Mouse (Mus musculus) T-helper 17 cell (primary cell): ENCODE results near the gene Slc16a6.

Source experiments
- in situ Hi-C, 2 experiments: fragments of 300-600 bp; cut with MboI, MseI; formaldehyde crosslinking; loops; 1 replicate in 1 of 2; 2 replicates in 1 of 2; pipeline ENCODE4 v1.15.1; 2025; ENCODE audit warnings: high pct_unique_total_duplicates in 2 of 2

The Slc16a6 gene

DNA sequence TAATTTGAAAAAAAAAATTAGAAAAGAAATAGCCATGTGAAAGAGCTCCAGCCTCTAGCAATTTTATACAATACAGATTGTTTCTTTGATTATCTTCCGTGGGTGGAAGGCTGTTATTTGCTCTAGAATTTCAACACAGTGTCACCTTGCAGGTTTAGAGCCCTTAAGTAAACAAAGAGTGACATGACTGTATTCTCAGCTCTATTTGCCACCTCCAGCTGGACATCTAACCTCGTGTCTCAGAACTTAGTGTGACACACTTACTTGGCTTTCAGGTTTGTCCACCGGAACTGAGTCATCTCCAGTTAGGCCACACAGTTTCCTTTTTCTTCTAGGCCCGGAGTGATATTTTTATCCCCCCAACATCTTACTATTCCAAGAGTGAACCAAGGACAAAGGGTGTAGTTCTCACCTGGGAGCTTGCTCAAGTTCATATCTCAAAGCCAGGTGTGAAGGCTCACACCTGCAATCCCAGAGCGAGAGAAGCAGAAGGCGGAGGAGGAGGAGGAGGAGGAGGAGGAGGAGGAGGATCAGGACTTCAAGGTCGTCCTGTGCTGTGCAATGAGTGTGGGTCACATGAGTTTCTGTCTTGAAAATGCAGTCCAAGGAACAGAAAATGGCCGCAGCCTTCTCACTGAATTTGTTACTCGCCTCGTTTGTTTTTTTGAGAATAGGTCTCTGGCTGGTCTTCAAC, 14.7 kb upstream of the Slc16a6 start:
- in situ Hi-C loops, result no loop called here

DNA sequence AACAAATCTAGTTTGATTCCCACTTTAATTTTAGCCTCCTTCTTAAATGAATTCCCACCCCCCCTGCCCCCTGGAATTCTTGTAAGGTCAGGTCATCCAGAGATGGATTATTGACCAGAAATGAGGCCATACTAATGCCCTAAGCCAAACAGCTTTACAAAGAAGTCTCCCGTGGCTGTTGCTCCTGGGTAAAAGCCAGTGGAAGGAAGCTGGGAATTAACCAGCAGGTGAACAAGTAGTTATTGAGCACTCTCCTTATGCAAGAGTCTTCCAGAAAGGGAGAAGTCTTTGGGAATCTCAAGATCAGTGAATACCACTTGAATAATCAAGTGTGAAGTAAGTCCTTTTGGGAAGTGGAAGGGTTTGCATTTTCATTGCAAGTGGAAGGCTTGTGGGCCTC, 13.7 kb upstream of the Slc16a6 start:
- in situ Hi-C loops, result no loop called here

DNA sequence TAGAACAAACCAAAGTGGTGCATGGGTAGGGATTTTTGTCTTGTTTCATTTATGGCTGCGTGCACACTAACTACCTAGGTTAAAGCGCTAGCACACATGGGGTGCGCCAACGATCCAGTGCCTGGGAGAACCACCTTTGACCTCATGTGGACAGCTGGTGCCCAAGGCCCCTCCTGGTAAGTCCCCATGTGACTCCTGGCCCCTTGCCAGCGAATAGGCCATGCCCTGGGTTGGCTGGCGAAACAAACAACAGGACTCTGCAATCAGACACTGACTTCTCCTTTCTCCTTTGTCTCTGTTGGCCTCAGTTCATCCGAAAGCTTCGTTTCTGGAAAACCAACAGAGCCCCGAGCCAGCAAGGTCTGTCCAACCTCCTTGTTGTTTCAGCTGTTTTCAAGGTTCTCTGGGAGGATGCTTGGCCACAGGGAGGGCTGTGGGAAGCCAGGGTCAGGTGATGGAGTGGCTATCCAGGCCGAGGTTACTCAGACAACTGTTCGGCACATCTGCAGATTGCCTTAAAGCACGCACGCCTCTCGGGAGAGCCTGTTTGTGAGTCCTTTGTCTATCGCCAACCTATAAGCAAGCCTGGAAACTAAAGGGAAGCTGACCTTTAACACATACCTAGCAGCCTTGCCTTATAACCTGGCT, 12.1 kb upstream of the Slc16a6 start:
- in situ Hi-C loops, result no loop called here

DNA sequence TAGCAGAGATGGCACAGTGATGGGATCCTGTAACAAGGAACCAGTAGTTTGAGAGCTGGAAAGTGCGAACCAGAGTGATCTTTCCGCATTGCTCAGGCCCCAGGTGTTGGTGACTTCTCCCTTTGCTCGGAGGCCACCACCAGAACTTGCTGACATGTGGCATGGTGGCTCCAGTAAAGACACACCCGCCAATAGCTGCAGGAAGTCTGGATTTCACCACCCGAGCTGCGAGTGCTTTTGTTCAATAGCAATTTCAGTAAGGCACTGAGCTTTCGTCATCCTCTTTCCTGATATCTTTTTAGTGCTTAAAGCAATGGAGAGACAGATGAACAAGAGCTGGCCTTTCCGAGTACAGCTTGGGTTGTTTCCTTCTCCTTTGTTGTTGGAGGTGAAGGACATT, 7.0 kb upstream of the Slc16a6 start:
- in situ Hi-C loops, result no loop called here

DNA sequence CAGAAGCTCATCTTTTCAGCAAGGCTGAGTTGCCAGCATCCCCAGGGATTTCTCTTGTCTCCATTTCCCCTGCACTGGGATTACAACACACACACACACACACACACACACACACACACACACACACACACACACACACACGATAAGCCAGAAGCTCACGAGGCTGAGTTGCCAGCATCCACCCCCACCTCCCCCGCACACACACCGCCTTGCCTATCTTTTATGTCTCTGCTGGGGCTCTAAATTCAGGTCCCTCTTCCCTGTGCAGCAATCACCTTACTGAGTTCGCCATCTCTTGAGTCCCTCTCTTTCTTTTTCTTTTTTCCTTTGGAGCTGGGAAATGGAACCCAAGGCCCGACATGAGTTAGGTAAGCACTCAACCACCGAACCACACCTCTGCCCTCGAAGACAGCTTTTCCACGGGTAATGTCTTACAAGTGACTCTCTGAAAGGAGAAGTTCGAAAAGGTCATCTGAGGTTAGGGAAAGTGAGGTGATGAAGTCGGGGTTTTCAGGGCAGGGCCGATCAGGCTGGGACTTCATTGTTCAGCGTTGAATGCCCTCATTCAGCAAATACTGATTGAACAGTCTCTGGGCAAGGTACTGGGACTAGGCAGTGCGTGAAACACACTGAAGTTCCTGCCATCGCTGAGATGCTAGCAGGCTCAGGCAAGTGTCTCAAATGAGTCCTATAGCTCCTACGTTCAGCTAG, 6.3 kb upstream of the Slc16a6 start:
- in situ Hi-C loops, result loop anchor here in 1 of 2 experiments (10.0 kb wide), 1 partner anchor 855 kb away; the partner anchor contains the start of gene Abca5

DNA sequence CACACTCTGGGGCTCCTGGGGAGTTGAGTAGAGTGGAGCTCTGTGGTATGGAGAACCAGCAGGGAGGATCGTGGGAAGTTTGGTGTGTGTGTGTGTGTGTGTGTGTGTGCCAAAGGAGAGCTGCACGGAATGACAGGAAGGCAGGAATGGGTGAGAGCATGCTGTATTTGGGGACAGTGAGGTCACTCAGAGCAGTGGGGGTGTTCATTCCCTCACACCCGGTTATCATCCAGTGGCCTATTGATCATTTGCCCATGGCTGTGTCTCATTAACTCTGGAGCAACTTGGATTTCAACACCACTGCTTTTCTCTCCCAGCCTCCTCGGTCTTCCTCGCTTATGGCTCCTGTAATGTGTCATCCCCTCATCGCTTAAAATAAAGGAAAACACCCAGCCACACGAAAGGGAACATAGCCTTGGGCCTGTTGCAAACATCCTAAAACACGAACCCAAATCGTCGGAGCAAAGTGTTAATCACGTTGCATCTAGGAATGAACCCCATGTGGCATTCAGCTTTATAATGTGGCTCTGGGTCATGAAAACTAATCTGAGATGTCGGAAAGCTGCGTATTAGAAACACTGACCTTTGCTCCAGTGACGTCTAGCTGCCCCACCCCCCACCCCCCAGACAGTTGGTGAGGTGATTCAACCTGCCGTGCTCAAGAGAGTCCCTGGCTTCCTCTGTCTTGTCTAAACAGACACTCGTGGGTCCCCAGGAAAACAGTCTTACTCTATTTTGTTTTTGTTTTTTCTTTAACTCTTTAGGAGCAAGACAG, 4.4 kb upstream of the Slc16a6 start:
- in situ Hi-C loops, result loop anchor here in 1 of 2 experiments (10.0 kb wide), 1 partner anchor 857 kb away; the partner anchor contains the start of gene Abca5

DNA sequence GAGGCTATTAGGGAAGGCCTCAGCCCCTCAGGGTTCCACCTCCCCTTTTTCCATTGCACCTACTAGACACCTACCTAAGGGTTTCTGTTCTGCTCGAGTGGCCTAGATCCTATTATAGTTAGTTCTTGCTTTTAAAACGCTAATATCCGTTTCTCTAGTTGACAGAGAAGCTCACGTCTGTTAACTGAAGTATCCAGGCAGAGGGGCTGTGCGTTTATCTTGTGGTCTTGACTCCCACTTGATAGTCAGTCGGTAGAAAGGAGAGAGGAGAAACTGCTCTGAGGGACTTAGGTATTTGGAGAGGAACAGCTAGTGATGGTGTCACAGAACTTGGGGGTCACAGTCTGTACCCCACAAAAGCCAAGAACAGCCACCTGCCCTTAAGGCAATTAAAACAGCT, 3.3 kb upstream of the Slc16a6 start:
- in situ Hi-C loops, result loop anchor here in 1 of 2 experiments (10.0 kb wide), 1 partner anchor 858 kb away; the partner anchor contains the start of gene Abca5

DNA sequence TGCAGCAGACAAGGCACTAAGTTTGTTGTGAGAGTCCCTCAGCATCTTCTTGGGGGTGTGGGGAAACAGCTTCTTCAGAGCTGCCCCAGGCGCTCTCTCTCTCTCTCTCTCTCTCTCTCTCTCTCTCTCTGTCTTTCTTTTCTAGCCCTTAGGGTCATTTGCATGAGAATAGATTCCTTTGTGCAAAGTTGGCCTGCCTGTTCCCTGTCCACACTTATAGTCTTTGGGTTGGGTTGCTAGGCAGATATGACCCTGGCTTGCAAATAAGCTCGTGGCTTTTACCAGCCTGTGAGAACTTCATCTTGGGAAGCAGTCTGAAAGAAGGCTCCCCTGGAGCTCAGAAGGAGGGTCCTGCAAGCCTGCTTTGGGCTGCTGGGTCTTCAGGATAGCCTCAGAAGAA, 2.8 kb upstream of the Slc16a6 start:
- in situ Hi-C loops, result loop anchor here in 1 of 2 experiments (10.0 kb wide), 1 partner anchor 859 kb away; the partner anchor contains the start of gene Abca5

DNA sequence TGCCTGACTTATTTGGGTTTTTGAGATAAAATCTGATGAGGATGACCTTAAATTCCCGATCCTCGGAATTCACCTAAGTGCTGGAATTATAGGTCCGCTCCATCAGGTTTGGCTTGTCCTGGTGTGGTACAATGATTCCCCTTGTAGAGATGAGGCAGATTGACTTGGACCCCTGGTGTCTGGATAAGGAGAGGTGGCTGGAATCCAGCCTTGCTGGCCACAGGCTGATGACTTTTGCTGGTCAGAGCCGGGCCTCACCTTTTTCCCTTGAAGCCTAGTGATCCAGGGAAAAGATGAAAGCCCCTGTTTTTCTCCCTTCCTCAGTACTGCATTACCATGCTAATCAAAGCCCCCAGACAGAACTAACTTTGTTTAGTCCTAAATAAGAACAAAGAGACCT, 2.3 kb upstream of the Slc16a6 start:
- in situ Hi-C loops, result loop anchor here in 1 of 2 experiments (10.0 kb wide), 1 partner anchor 859 kb away; the partner anchor contains the start of gene Abca5

DNA sequence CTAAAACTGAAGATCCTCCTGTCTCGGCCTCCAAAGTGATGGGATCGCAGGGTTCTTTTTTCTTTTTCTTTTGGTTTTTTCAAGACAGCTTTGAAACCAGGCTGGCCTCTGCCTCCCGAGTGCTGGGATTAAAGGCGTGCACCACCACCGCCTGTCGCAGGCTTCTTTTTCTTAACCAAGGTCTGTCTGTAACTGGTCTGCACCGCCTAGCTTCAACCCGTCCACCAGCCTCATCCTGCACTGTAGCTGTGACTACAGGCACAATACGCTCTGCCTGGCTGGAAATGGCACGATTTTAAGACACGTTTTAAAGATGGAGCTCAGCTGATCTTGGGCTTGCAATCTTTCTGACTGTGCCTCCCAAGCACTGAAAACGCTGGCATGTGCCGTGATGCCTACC, 1.4 kb upstream of the Slc16a6 start:
- in situ Hi-C loops, result loop anchor here in 1 of 2 experiments (10.0 kb wide), 1 partner anchor 860 kb away; the partner anchor contains the start of gene Abca5

DNA sequence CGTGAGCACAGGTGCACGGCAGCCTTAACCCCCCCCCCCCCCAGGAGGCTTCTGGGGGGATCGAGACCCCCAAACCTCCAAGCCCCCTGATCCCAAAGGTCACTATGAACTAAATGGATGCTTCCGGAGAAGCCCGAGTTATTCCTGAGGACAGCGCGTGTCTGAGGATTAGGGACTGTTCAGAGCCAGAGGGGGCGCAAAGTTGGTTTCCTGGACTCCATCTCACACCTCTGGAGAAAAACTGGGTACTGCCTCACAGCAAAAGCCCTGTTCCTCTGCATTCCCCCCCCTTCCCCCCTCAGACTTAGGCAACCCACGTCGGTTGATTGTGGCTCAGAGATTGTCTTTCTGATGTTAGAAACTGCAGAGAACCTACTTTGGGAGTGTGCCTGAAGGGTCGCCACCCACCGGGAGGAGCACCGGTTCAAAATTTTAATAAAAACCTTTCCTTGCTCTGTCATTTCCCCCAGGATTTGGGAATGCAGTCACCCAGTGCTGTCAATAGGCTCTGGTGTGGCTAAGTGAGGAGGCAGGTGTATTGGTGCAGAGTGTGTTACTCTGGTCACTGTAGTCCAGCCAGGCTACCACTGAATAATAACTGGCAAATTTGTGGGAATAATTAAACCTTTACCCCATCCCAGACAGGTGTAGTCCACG, 816 bp upstream of the Slc16a6 start:
- in situ Hi-C loops, result loop anchor here in 1 of 2 experiments (10.0 kb wide), 1 partner anchor 861 kb away; the partner anchor contains the start of gene Abca5

DNA sequence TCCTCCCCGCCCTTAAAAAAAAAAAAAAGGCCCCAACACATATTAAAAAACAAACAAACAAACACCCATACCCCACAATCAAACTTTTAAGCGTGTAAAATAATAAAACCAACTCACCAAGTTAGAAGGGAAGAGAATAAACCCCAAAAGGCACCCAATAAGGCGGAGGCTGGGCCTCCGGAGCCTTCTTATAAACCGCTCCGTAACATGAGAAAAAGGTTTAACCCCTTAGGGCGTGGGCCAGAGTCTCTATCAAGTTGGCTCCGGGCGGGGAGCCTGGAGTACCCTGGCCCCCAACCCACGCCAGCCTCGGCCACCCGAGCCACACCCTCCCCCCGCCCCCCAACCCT, 602 bp downstream of the Slc16a6 start:
- in situ Hi-C loops, result loop anchor here in 1 of 2 experiments (10.0 kb wide), 1 partner anchor 862 kb away; the partner anchor contains the start of gene Abca5

DNA sequence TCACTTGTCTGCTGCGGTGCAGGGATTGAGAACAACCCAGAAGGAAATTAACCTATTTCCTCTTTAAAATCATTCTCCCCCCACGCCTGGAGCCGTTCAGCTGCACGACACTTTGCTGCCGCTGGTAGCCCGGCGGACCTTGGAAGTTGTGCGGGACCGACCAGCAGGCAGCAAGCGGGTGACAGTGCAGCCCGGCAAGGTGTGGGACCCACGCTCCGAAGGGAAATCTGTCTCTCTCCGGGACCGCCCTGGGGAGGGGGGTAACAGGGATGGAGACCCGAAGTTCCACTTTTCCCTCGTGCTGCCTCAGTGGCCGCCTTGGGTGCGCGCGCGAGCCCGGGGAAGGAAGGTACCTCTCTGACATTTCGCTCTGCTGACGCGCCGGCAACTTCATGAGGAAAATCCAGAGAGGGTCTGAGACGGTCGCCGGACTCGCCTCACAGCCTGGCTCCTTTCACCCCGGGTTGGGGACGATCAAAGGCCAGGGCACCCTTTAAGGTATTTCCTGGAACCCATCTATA, 1.2 kb downstream of the Slc16a6 start:
- in situ Hi-C loops, result loop anchor here in 1 of 2 experiments (10.0 kb wide), 1 partner anchor 863 kb away; the partner anchor contains the start of gene Abca5

DNA sequence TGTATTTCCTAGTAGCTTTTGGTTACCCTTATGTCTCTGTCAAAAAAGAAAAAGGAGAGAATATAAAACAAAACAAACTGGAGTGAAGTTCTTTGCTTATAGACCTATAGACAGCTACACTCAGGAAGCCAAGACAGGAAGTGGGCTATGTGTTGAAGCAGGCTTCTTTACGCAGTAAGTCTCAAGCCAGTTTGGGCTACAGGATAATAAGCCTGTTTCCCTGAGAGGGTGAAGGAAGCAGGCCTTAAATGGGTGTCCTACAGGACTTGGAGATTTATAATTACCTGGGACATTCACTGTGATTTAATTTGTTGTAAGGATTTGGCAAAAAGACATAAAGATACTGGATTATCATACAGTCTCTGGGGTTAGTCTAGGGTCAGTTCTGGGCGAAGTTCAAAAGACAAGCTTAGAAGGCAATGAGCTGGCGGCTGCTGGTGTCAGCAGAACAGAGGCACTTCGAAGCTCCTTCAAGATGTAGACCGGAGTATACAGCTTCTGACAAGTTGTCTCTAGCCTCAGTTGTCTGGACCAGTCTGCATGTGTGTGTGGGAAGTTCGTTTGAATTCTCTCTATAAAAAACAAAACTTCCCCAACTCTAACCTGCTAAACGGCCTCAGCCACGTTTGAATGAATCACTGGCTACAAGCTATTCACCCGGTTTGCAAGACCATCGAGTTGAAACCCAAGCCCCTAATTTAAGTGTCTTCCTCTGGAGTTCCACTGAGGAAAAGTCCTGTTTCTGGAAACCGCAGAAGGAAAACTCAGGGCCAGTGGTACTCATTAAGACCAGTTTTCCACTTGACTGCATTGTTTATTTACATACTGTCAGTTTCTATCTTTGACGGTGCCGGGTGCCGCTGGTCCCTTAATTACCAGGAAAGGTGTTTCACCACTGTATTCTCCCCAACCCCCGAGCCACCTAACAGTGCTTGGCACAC, 2.2 kb downstream of the Slc16a6 start:
- in situ Hi-C loops, result loop anchor here in 1 of 2 experiments (10.0 kb wide), 1 partner anchor 864 kb away; the partner anchor contains the start of gene Abca5

DNA sequence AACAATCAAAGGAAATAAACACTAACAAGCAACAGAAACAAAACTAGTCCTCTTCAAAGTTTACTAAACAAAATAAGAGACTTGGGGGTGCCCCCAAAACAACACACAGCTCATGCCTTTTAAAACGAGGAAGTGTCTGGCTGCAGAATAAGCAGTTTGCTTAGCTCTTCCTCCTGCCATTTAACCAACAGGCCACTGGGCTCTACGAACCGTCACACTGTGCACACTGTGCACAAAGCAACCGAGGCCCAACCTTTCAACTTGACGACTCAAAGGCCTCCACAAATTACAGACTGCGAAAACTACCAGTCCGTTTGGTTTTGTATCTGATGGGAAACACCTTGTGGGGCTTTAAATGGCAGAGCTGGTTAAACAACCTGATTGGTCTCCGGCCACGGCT, 3.2 kb downstream of the Slc16a6 start:
- in situ Hi-C loops, result loop anchor here in 1 of 2 experiments (10.0 kb wide), 1 partner anchor 865 kb away; the partner anchor contains the start of gene Abca5

DNA sequence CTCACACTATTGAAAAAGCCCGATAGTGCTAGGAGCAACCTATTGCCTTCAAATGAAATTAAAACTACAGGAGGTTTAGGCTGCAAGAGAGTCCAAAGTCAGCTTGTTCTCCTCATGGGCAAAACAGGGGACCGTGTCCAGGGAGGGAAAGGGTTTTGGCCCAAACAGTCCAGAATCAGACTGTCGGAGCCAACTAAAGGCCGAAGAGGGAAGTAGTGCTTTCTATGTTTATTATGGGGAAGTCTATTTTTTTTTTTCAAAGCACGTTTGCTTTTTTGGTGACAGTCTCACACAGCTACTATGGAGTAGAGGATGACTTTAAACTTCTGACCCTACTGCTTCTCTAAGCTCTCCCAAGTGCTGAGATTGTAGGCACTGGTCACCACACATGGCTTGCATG, 5.3 kb downstream of the Slc16a6 start:
- in situ Hi-C loops, result no loop called here

DNA sequence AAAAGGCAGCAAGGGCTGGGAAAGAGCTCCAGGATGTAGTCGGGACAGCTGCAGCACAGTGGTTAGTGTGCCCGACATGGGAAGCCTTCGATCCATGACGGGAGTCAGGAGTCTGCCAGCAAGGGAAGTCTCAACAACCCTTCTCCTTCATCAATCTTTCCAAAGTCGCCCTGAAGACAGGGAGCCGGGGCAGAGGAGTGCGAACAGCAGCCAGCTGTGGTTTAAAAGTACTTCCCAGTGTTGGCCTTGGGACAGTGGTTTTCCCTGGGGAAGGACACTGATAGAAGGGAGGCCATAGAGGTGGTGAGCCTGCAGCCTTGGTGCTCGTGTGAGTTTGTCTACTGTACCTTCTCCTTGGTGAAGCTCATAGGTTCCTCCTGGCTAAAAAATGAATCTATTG, 6.4 kb downstream of the Slc16a6 start:
- in situ Hi-C loops, result no loop called here

DNA sequence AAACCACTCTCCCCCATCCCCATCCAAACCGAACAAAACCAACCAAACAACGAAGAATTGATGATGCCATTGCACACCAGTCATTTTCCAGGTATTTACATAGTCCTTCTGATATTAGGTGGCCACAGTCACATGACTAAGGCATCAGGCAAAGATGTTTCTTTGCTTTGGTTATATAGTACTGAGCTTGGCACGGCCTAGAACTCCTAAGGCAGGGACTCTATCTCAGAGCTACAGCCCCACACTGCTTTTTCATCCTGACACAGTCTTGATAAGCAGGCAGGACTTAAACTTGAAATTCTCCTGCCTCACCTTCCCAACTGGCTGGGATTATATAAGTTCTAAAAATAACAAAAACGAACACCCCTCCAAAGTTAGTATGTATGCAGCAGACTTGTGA, 8.3 kb downstream of the Slc16a6 start:
- in situ Hi-C loops, result no loop called here

DNA sequence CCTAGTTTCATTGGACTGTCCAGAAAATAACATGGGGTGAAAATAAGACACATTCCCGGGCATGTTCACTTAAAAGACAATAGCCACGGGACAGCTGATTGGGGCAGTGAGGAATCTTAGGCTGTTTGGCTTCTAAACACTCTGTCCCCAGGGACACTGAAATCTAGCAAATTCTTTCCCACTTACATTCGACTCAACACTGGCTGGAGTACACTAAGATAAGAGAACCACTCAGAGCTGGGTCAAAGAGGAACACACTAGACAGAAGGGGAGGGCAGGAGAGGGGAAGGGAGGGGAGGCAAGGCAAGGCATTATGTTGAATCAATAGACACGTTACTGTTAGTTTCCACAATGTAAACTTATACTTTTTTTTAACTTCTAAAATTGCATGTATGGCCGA, 12.8 kb downstream of the Slc16a6 start:
- in situ Hi-C loops, result no loop called here
